Mouse (Mus musculus): Measurements from ENCODE around the gene Vps13a.
A peak's percentile ranks its signal among the peaks of the same experiment; 100 is the strongest.
"Not testable (repeated sequence)": the region's sequence is repeated elsewhere in the genome, so short reads cannot be mapped to it uniquely, and the experiment has no call there.

Gene Vps13a

DNA sequence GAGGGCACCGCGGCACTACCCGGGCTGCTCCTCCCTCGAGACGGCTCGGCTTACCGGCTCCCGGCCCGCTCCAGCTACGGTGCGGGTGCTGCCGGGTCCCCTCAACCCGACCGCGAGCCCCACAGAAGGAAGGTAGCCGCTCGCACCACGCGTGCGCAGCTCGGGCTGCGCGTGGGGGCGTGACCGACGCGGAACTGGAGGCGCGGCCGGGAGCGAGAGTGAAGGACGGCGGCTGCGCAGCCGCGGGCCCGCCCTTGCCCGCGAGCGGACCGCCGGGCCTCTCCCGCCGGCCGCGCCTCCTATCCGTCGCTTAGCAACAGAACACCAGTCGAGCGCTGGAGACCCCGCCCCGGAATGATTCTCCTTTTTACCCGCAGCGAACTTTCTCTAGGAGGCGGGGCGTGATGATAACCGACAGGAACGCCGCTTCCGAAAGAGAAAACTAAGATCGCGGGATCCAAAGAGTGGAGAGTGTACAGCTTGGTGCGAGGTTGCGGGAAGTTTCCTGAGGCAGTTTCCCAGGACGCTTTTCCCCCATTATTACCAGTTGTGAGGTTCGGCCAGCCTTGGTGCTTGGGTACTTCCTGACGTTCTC, at the start of gene Vps13a:
Gene Vps13a, minus strand, starts transcription at position 144 of the 595 bp plus-strand sequence.
- DNase-seq (ENCODE audit: low read depth, low spot score) = peak; percentile 98

DNA sequence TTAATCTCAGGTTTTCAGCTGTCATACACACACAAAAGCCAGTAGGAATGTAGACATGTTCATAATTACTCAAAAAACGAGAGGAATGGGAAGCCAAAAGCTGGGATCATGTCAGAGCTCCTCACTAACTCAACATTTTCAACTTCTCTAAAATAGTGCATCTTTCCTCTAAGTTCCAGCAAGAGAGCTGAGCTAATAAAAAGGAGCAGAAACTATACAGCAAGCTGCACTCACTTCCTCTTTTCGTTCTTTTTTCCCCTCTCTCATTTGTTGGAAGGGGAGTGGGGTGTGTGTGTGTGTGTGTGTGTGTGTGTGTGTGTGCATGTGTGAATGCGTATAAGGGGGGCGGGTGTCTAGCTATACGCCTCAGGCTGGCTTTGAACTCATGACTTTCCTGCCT, 46.9 kb upstream of the Vps13a start:
- DNase-seq (ENCODE audit: low read depth, low spot score) = no peak

DNA sequence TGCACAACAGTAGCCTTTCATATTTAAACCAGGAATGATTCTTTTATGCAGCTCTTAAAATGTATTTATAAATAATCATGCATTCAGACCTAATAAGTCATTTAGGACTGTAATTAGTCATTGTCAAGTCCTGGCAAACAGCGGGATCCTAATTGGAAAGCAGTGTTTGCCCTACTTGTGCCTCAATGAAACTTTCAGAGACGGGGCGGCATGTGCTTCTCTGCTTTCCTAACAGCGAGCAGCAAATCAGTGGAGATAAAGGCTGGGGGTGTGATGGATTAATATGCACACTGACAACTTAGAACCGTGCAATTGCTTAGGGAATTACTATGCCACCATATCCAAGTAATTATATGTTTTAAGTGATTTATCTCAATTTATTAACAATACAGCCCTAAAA, 44.5 kb upstream of the Vps13a start:
- DNase-seq (ENCODE audit: low read depth, low spot score) = no peak

DNA sequence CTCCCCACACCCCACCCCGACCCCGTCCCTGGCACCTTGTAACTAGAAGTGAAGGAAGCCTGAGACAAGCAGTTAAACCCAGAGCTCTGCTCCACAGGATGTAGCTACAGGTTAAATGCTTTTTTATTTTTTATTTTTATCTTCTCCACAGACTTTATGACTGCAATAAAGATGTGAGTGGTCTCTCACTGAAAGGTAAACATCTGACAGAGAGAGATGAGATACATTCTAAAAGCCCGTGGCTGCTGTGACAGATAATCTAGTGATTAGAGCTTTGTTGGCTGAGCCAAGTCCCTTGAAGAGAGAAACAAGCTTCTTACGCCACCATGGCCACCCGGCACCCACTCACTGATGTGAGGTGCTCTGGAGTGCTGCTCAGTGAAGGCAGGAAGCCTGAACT, 34.1 kb upstream of the Vps13a start:
- DNase-seq (ENCODE audit: low read depth, low spot score) = no peak

DNA sequence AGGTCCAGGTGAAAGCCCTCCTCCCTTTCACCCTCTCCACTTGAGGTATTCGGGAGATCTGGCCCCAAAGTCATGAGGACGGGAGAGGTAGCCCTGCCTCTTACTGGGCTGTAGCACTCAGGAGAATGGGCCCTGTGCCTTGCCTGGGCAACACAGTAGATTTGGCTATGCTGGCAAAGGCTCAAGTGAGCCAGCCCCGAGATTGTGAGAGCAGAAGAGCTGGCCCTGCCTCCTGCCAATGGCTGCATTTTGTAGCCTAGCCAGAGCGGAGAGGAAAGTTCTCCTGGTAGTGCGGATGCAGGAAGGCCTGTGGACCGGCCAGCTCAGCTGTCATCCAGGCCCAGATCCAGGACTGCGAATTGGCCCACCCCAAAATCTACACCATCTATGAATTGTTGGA, 32.6 kb upstream of the Vps13a start:
- no peak for DNase-seq (ENCODE audit: low read depth, low spot score)

DNA sequence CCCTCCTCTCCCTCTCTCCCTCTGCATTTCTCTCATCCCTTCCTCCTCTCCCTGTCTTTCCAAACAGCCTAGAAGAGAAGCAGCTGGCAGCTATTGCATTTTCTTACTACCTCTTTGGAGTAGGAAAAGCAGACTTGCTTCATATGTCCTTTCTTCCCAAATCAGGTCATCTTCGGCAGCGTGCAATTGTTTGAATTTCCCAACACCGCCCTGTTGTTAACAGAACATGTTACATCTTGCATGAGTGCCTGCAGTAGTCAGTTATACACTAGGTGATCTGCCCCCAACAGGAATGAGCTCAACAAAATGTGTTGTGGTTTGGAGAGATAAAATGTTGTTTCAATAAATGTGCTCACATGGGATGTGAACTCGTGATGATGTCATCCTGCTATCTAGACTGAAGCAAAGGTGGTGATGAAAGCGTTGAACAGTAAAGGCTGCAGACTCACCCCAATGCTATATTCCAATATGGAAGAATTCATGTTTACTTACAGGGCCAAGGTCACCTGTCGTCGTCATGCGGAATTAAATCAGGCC, 31.4 kb upstream of the Vps13a start:
- DNase-seq (ENCODE audit: low read depth, low spot score) = no peak

DNA sequence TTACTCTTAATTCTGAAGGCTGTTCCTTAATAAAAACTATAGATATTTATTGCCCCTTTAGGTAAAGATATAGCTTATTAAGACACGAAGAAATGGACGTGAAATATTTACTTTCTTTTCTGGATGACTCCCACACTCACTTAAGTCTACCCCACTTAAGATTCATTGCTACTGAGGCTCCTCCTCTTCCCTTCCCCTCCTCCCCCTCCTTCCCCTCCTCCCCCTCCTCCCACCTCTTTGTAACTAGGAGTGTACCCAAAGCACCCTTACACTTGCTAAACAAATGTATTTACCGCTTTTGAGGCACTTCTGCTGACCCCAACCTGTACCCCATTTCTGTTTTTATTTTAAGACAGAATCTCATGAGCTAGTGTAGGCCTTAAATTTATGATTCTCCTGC, 24.4 kb upstream of the Vps13a start:
- DNase-seq (ENCODE audit: low read depth, low spot score) = no peak

DNA sequence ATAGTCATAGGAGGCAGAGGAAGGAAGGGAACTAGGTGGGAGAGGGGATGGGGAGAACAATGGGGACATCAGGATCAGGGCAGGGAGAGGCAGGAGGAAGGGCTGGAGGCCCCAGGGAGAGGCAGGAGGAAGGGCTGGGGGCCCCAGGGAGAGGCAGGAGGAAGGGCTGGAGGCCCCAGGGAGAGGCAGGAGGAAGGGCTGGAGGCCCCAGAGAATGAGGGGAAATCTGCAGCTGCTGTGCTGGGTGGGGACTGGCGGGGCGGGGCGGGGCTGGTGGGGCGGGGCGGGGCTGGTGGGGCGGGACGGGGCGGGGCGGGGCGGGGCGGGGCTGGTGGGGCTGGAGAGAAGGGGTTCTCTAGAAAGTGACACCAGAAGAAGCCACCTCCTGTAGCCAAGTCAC, 23.8 kb upstream of the Vps13a start:
- no peak for DNase-seq (ENCODE audit: low read depth, low spot score)

DNA sequence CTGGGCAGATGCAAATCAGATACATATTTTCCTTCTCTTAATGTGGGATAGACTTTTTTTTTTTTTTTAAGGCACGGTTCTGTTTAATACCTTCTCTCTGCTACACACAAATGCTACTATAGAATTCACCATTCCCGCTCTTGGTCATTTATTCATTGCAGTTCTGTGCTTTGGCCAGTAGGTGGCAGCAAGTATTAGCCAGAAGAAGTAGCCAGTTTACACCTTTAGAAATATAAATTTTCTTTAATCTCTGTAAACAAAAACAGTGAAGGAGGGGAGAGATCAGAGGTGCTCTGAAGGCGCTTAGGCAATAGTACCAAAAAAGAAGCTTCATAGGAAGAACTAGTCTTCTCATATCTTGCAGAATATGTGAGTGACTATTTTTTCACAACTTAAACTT, 22.0 kb upstream of the Vps13a start:
- peak; percentile 48 for DNase-seq (ENCODE audit: low read depth, low spot score)

DNA sequence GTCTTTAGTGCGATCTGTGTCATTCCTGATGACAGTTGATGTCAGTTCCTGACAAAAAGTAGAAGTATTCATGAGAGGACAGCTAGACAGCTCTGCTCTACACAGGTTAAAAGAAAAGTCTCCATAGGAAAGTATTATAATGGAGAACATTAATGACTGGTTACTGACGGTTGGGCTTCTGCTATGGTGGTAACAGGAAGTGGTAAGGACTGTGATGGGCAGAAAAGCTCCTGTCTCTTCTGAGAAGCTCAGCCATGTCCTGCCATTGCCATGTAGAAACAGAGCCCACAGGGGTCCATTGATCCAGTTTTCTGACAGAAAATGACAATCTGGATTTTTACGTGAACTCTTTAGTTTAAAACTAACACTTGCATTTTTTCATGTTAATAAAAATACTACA, 21.4 kb upstream of the Vps13a start:
- no peak for DNase-seq (ENCODE audit: low read depth, low spot score)

DNA sequence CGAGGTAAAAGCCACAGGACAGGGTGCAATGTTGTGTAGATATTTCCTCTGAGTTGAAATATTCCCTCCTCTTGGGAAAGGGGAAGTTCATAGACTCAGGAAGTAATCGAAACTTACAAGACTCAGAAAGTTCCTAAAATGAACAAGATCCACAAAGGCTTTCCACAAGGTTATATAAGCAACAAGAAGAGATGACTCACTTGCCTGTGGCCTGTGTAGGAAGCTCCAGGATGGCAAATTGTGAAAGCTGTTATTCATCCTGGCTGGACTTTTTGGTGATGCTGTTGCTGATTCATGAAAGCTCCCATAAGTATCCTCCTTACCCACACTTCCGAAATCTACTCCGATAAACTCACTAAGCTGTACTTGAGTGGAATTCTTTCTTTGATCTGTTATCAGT, 17.2 kb upstream of the Vps13a start:
- no peak for DNase-seq (ENCODE audit: low read depth, low spot score)

DNA sequence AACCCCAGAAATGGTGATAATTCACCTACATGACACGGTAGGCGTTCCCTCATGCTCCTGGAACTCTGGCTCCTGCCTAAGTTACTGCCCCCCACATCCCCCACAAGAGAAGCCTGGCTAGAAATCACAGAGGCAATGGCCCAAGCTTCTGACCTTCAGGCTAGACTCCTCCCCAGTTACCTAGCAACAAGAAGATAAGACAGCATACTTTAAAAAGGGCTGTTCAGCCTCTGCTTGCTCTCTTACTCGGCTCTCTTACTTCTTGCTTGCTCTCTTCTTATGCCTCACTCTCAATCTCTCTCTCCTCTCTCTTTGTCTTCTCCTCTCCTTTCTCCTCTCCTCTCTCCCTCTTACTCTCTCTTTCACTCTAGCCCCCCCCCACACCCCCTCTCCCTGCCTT, 13.8 kb upstream of the Vps13a start:
- not testable (repeated sequence) for DNase-seq (ENCODE audit: low read depth, low spot score)

DNA sequence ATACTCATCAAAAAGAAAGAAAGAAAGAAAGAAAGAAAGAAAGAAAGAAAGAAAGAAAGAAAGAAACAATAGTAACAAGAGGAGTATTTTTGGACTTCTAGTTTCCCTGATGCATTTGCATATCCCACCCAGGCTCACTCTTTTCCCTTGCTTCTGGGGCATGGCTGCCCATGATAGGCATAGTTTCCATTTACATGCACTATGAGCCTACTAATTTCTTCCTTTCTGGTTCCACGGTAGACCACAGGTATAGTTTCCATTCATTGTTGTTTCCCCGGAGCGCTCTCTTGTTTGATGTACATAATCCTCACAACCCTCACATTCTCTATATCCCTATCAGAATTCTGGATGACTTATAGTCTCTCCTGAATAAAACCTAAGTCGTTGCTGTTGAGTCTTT, 9.2 kb upstream of the Vps13a start:
- DNase-seq (ENCODE audit: low read depth, low spot score) = peak; percentile 47

DNA sequence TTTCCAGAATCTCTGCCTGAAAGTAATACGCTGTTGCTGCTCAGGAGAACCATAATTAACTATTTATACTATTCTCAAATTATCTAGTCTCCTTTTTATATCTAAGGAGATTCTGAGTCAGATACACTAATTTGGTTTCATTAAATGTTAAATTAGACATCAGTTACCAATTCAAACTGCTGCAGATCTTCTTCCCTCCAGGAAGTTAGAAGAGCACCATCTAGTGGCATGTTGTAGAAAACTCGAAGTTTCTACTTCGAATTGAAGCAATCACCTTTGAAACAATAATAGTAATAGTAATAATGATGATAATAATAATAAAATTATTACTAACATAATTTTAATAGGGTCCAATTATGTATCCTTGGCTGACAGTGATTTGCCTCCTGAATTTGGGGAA, 4.1 kb upstream of the Vps13a start:
- DNase-seq (ENCODE audit: low read depth, low spot score) = peak; percentile 55

DNA sequence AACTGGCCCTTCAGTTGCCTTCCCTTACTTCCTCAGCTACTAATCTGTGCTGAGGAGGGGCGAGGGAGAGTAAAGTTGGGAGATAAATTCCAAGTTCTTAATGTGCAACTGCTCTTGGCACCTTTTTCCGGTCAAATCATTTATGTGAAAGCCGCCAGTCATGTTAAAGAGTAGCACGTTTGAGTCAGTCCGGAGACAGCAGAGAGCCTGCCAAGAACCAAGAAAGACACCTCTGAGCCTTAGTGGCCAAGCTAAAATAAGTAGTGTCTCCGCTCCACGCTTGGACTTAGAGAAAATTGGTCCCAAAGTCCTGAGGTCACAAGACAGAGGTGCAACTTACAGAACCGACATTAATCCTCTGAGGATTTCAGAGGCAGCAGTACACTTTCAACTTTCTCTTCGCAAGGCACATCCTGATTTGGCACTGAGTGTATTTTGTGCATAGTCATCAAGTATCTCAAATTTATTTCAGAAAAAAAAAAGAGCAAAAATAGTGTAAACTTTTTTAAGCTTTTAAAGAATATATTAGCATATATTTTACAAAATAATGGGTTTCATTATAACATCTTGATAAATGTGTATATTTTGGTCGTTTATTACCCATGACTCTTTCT, 780 bp upstream of the Vps13a start:
- no peak for DNase-seq (ENCODE audit: low read depth, low spot score)

DNA sequence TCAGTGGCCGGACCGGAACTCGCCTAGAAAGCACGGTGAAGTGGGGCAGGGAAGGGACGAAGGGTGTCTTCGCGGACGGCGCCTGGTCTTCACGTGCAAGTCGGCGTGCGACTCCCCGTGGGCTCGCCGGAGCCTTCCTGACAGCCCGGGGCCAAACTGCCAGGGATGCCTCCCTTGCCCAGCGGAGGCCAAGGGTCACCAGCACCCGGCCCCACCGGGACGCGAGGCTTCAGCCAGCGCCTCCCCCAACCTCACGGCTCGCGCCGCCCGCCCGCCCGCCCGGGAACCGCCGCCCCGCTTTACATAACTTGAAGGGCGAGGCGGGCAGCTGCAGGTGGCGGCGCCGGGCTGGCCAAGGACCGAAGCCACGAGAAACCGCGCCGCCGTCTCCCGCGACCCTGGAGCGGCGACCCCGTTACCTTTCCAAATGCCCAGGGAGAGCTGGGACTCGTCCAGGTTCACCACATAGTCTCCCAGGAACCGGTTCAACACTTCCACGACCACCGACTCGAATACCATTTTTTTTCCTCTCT, 416 bp downstream of the Vps13a start:
- no peak for DNase-seq (ENCODE audit: low read depth, low spot score)

DNA sequence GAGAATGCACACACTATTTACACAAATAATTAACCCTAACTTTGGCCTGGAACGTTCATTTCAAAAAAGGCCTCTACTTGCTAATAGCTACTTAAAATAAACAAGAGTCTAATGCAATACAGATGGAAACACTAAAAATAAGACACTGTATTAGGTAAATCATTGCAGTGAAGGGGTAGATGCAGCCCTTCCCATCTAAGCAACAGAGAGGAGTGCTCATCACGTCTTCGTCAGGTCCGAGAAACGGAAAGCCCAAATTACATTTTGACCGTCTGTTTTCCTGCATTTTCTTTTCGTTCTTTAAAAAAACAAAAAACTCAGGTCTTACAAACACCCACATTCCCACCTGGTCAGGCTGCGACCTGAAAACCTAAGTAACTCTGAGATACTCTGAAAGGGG, 947 bp downstream of the Vps13a start:
- DNase-seq (ENCODE audit: low read depth, low spot score) = no peak

DNA sequence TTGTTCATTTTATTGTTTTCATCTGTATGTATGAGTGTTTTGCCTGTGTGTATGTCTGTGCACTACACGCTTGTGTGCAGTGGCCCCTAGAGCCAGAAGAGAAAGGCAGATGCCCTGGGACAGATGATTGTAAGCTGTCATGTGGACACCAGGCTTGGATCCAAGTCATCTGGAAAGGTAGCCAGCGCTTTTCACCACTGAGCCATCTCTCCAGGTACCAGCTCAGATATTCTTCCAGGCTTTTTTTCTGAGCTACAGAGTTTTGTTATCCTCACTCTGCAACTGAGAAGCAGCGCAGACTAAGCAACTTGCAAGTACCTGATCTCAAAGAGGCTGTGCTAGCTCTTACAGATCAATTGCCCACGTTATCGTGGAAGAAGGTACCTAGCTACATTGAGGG, 1.5 kb downstream of the Vps13a start:
- DNase-seq (ENCODE audit: low read depth, low spot score) = peak; percentile 11

DNA sequence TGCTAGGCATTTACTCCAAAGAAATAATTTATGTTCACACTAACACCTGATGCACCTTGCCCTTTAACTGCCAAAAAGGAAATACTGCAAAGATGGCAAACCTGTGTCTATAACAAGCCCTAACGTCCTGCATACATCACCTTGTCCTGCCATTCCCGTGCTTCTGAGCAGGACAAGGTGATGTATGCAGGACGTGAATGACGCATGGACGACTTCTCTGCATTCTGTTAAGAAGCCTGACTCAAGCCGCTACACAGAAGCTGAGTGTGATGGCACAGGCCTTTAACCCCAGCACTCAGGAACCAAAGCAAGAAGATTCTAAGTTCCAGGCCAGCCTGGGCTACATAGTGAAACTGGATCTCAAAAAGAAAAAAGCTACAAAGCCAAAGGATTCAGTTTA, 2.2 kb downstream of the Vps13a start:
- peak; percentile 62 for DNase-seq (ENCODE audit: low read depth, low spot score)

DNA sequence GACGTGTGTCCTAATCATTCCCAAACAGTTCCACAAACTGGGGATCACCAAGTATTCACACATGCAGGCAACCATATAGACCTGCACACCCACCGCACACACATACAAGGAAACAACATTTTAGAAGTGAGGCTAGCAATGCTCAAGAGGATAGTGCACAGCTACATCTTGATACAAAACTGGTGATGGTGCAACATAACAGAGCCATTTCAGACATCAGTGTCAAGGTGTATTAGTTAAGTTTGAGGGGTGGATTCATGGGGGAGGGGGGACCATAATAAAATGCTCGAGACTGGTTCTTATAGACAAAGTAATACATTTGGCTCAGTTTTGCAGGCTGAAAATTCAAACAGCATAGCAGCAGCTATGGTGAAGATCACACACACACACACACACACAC, 2.8 kb downstream of the Vps13a start:
- peak; percentile 36 for DNase-seq (ENCODE audit: low read depth, low spot score)

DNA sequence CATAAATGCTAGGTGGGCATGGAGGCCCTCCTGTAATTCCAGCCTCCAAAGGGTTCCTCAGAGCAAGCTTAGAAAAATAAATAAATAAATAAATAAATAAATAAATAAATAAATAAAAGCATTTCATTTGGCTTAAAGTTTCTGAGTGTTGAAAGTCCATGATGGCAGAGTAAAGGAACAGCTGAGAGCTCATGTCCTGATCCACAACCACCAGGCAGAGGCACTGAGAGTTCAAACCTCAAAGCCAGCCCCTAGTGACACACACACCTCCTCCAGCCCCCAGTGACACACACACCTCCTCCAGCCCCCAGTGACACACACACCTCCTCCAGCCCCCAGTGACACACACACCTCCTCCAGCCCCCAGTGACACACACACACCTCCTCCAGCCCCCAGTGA, 3.3 kb downstream of the Vps13a start:
- DNase-seq (ENCODE audit: low read depth, low spot score) = not testable (repeated sequence)

DNA sequence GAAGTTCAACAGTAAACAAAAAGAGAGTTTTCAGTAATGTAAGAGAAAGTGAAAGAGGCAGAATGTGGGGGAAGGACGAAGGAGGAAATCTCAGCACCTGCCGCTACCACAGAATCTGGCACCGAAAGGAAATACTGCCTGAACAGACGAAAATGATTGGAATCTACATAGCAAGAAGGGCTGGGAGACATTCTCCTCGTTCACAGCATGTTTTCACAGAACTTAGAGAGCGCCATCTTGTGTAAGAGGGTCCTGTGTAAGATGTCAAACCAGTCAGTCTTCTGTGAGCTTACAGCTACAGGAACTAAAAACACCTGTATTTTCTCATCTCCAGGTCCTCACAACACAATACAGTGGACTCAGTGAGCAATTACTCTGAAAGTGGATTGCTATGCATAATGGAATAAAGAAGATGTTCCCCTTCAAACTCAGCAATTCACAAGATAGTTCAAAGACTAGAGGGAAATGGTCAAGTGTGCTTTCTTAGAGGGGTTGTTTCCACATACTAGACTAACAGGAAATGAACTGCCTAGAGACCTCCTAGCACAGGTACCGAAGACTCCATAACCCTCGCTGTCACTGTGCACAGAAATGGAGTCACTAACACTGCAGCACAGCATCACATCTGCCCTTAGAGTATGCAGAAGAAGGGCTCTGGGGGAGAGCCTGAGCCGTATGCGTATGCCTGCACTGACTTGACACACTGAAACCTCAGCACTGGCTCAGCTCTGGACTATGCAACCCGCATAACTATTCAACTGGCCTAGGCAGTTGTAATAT, 7.3 kb downstream of the Vps13a start:
- peak; percentile 59 for DNase-seq (ENCODE audit: low read depth, low spot score)

DNA sequence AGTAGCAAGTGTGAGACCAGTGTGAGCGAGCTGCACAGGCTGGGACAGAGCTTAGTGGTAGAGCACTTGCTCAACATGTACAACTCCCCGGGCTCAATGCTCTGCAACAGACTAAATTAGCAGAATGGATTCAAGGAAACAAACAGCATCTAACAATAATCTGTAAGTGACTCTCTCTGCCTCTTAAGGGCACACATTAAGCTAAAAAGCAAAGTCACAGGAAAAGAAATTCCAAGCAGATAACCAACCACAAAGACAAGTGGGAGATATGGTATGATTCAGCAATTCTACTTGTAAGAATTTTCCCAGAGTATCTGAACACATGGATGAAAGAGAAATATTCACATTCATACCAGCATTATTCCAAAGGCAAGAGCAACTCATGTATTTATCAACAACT, 13.3 kb downstream of the Vps13a start:
- no peak for DNase-seq (ENCODE audit: low read depth, low spot score)
